In the genomic region with DNA sequence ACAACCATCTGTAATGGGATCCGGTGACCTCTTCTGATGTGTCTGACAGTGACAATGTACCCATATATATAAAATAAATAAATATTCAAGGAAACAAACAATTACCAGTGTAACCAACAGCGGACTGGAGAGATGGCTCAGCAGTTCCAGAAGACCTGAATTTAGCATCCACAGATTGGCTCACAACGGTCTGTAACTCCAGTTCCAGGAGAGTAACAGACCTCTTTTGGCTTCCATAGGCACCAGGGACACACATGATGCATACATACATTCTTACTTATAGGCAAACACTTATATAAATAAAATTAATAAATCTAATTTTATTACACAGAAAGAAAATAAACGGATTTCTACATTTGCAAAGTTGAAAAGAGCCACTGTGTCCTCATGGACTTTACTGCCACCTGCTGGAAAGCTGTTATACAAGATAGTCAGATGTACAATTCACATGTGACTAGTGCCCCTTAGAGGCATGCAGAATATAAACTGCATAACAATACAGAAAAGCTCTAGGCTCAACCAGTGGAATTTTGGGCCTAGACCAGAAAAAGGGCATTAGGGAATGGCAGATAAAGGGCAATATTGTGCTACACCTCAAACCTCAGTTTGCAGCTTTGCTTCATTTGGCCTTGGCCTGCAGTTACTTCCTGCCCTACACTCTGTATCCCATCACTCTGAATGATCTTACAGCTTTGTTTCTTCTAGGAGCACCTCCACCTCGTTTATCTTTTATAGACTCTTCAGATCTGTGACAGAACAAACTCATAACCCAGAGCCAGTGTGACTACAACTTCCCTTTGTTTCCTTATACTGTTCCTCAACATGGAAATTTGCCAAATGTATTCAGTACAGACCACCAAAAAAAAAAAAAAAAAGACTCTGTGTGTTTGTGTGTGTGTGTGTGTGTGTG, we compare ENCODE assay signal across 8 mouse cellular contexts. TPM values are rescaled to one million over a fixed set of nuclear protein-coding genes. Genes with fewer than 3 reads are reported as not detected.
A peak's percentile ranks its signal among the peaks of the same experiment; 100 is the strongest.
DNase-seq lines count a peak whose midpoint lies in the region; ATAC-seq and TF ChIP-seq lines count a peak whose summit lies in the region.

No protein-coding gene starts in this region.

- H3K27ac ChIP-seq in midbrain, embryonic 11.5 days (ENCODE audit: low read depth, low read length), result no peak overlapping the region
- H3K27ac ChIP-seq in midbrain, embryonic 10.5 days (replicated peaks), result no peak overlapping the region
- H3K27ac ChIP-seq in hindbrain, embryonic 13.5 days, result peak overlapping the region; percentile 44; the same call in 1 of the 2 replicates
- no peak overlapping the region for H3K27ac ChIP-seq in lung, postnatal 0 days (ENCODE audit: low read length)

- H3K4me2 ChIP-seq in midbrain, embryonic 11.5 days, result no peak overlapping the region
- no peak overlapping the region for H3K4me2 ChIP-seq in hindbrain, embryonic 13.5 days
- H3K4me2 ChIP-seq in lung, postnatal 0 days (replicated peaks; ENCODE audit: low read depth, low read length), result no peak overlapping the region

- 85% methylated on average over 5 of the region's 5 CpGs for WGBS in midbrain, embryonic 11.5 days
- whole genome bisulfite sequencing in midbrain, embryonic 10.5 days, result 87% methylated on average over 5 of the region's 5 CpGs
- WGBS in hindbrain, embryonic 13.5 days, result 77% methylated on average over 5 of the region's 5 CpGs
- WGBS in lung, postnatal 0 days, result 56% methylated on average over 5 of the region's 5 CpGs

- TF ChIP-seq EP300 in lung, postnatal 0 days (IDR thresholded peaks at IDR 0.05), result no peak

- no peak overlapping the region for H3K4me3 ChIP-seq in midbrain, embryonic 11.5 days (ENCODE audit: low read depth, low read length)
- no peak overlapping the region for H3K4me3 ChIP-seq in midbrain, embryonic 10.5 days
- H3K4me3 ChIP-seq in hindbrain, embryonic 13.5 days, result no peak overlapping the region
- no peak overlapping the region for H3K4me3 ChIP-seq in lung, postnatal 0 days (ENCODE audit: low read depth, low read length)

- H3K4me1 ChIP-seq in midbrain, embryonic 11.5 days (ENCODE audit: control insufficient read depth, insufficient read depth, low read length), result 0 out of 2 replicates have a peak, but pooled peaks cover 2% of the 10 kb centered on the region
- H3K4me1 ChIP-seq in midbrain, embryonic 10.5 days, result no peaks in the 10 kb centered on the region
- H3K4me1 ChIP-seq in hindbrain, embryonic 13.5 days (replicated peaks), result peaks cover 7% of the 10 kb centered on the region; the same call in 1 of the 2 replicates
- H3K4me1 ChIP-seq in lung, postnatal 0 days (ENCODE audit: insufficient read depth, low read depth, low read length), result no peaks in the 10 kb centered on the region; the same call in 1 of the 2 replicates

- no peaks in the 10 kb centered on the region for H3K9me3 ChIP-seq in midbrain, embryonic 11.5 days (ENCODE audit: control insufficient read depth, low read length)
- no peaks in the 10 kb centered on the region for H3K9me3 ChIP-seq in midbrain, embryonic 10.5 days (replicated peaks)
- no peaks in the 10 kb centered on the region for H3K9me3 ChIP-seq in hindbrain, embryonic 13.5 days
- no peaks in the 10 kb centered on the region for H3K9me3 ChIP-seq in lung, postnatal 0 days (ENCODE audit: low read length)

- peak; percentile 45 for DNase-seq in adrenal gland, adult 2 months
- DNase-seq in adrenal gland, adult 18-20 months (ENCODE audit: low spot score in 2 of 2), result no peak
- peak; percentile 91 for DNase-seq in midbrain, embryonic 11.5 days (ENCODE audit: low spot score, missing footprints)
- DNase-seq in midbrain, embryonic 10.5 days (ENCODE audit: low spot score), result no peak
- DNase-seq in cerebellum, postnatal 14 days, result peak; percentile 76 to 81
- DNase-seq in lung, postnatal 0 days (ENCODE audit: low spot score), result peak; percentile 91
- peak; percentile 41 for DNase-seq in thymus, postnatal 25 days

- H3K9ac ChIP-seq in midbrain, embryonic 11.5 days (ENCODE audit: low read length), result no peak overlapping the region
- H3K9ac ChIP-seq in hindbrain, embryonic 13.5 days, result no peak overlapping the region
- H3K9ac ChIP-seq in lung, postnatal 0 days (replicated peaks; ENCODE audit: low read depth), result no peak overlapping the region

- peak; percentile 89 for TF ChIP-seq CTCF in lung, postnatal 0 days (IDR thresholded peaks at IDR 0.05)

- ATAC-seq in midbrain, embryonic 11.5 days (ENCODE audit: low FRiP score), result peak; percentile 55; the same call in 1 of the 2 replicates
- ATAC-seq in hindbrain, embryonic 13.5 days (ENCODE audit: low FRiP score), result peak; percentile 68; the same call in 1 of the 2 replicates
- ATAC-seq in lung, postnatal 0 days, result peak; percentile 68

- peaks cover 18% of the 10 kb centered on the region for H3K36me3 ChIP-seq in midbrain, embryonic 11.5 days (ENCODE audit: control insufficient read depth, insufficient read depth, low read length)
- H3K36me3 ChIP-seq in midbrain, embryonic 10.5 days, result peaks cover 54% of the 10 kb centered on the region
- H3K36me3 ChIP-seq in hindbrain, embryonic 13.5 days, result peaks cover 36% of the 10 kb centered on the region
- H3K36me3 ChIP-seq in lung, postnatal 0 days (ENCODE audit: insufficient read depth, low read length), result peaks cover 5% of the 10 kb centered on the region; the same call in 1 of the 2 replicates

- H3K27me3 ChIP-seq in midbrain, embryonic 11.5 days (ENCODE audit: control insufficient read depth, insufficient read depth, low read length), result no peaks in the 10 kb centered on the region
- no peaks in the 10 kb centered on the region for H3K27me3 ChIP-seq in midbrain, embryonic 10.5 days (ENCODE audit: low read depth, poor library complexity, severe bottlenecking)
- H3K27me3 ChIP-seq in hindbrain, embryonic 13.5 days, result no peaks in the 10 kb centered on the region
- H3K27me3 ChIP-seq in lung, postnatal 0 days (replicated peaks; ENCODE audit: insufficient read depth, low read length), result no peaks in the 10 kb centered on the region

RNA-seq across cellular contexts. Expression of a gene that starts 18.9 kb away (rescaled TPM):
- 10 to 100 TPM; 18.4 to 26.0 TPM for total RNA-seq in adrenal gland, adult 2 months (2021)
- 46.5 and 52.4 TPM in 2 replicates for polyA plus RNA-seq in adrenal gland, adult 2 months (2012; rRNA removed)
- total RNA-seq in adrenal gland, adult 18-20 months (2021), result 10 to 100 TPM; 17.1 to 20.0 TPM
- 12.3 and 13.2 TPM in 2 replicates for polyA plus RNA-seq in midbrain, embryonic 11.5 days (2014; fragmentation: Nextera tagmentation; extraction: Ambion mirVana)
- polyA plus RNA-seq in midbrain, embryonic 10.5 days (2016; fragmentation: Nextera tagmentation; extraction: Ambion mirVana), result 5.7 and 7.6 TPM in 2 replicates
- 17.7 and 18.0 TPM in 2 replicates for polyA plus RNA-seq in hindbrain, embryonic 13.5 days (2015; fragmentation: Nextera tagmentation; extraction: Ambion mirVana)
- polyA plus RNA-seq in lung, postnatal 0 days (2015; fragmentation: Nextera tagmentation; extraction: Ambion mirVana), result 4.4 and 5.0 TPM in 2 replicates

RNA-seq across cellular contexts. Expression of a gene that starts 46.8 kb away (rescaled TPM):
- 100 to 1,000 TPM; 133 to 151 TPM for total RNA-seq in adrenal gland, adult 2 months (2021)
- polyA plus RNA-seq in adrenal gland, adult 2 months (2012; rRNA removed), result 115 and 137 TPM in 2 replicates
- 100 to 1,000 TPM; 137 to 151 TPM for total RNA-seq in adrenal gland, adult 18-20 months (2021)
- polyA plus RNA-seq in midbrain, embryonic 11.5 days (2014; fragmentation: Nextera tagmentation; extraction: Ambion mirVana), result 371 and 383 TPM in 2 replicates
- polyA plus RNA-seq in midbrain, embryonic 10.5 days (2016; fragmentation: Nextera tagmentation; extraction: Ambion mirVana), result 306 and 368 TPM in 2 replicates
- polyA plus RNA-seq in hindbrain, embryonic 13.5 days (2015; fragmentation: Nextera tagmentation; extraction: Ambion mirVana), result 513 and 532 TPM in 2 replicates
- polyA plus RNA-seq in lung, postnatal 0 days (2015; fragmentation: Nextera tagmentation; extraction: Ambion mirVana), result 122 and 132 TPM in 2 replicates

RNA-seq across cellular contexts. Expression of a gene that starts 53.5 kb away (rescaled TPM):
- total RNA-seq in adrenal gland, adult 2 months (2021), result 10 to 100 TPM; 17.5 to 25.5 TPM
- polyA plus RNA-seq in adrenal gland, adult 2 months (2012; rRNA removed), result 18.3 and 18.8 TPM in 2 replicates
- 10 to 100 TPM; 19.9 to 22.7 TPM for total RNA-seq in adrenal gland, adult 18-20 months (2021)
- 23.2 and 25.3 TPM in 2 replicates for polyA plus RNA-seq in midbrain, embryonic 11.5 days (2014; fragmentation: Nextera tagmentation; extraction: Ambion mirVana)
- 43.1 and 51.7 TPM in 2 replicates for polyA plus RNA-seq in midbrain, embryonic 10.5 days (2016; fragmentation: Nextera tagmentation; extraction: Ambion mirVana)
- polyA plus RNA-seq in hindbrain, embryonic 13.5 days (2015; fragmentation: Nextera tagmentation; extraction: Ambion mirVana), result 34.0 and 42.7 TPM in 2 replicates
- 16.1 and 17.2 TPM in 2 replicates for polyA plus RNA-seq in lung, postnatal 0 days (2015; fragmentation: Nextera tagmentation; extraction: Ambion mirVana)

RNA-seq across cellular contexts. Expression of a gene that starts 57.5 kb away (rescaled TPM):
- total RNA-seq in adrenal gland, adult 2 months (2021), result 100 to 1,000 TPM in 1 of 2 experiments, 10 to 100 TPM in 1; 94.1 to 107 TPM
- 10.9 and 14.4 TPM in 2 replicates for polyA plus RNA-seq in adrenal gland, adult 2 months (2012; rRNA removed)
- total RNA-seq in adrenal gland, adult 18-20 months (2021), result 100 to 1,000 TPM in 1 of 2 experiments, 10 to 100 TPM in 1; 84.3 to 121 TPM
- polyA plus RNA-seq in midbrain, embryonic 11.5 days (2014; fragmentation: Nextera tagmentation; extraction: Ambion mirVana), result 6.3 and 8.5 TPM in 2 replicates
- polyA plus RNA-seq in midbrain, embryonic 10.5 days (2016; fragmentation: Nextera tagmentation; extraction: Ambion mirVana), result 5.3 and 5.8 TPM in 2 replicates
- 6.9 and 7.9 TPM in 2 replicates for polyA plus RNA-seq in hindbrain, embryonic 13.5 days (2015; fragmentation: Nextera tagmentation; extraction: Ambion mirVana)
- 20.0 and 21.6 TPM in 2 replicates for polyA plus RNA-seq in lung, postnatal 0 days (2015; fragmentation: Nextera tagmentation; extraction: Ambion mirVana)

Comparison
In these comparisons a context has a peak if more than half of its experiments do, and no peak if none do; other contexts are left out.
1. DNase-seq: peak in adrenal gland, adult 2 months (single experiment), midbrain, embryonic 11.5 days (single experiment), cerebellum, postnatal 14 days (2 of 2), lung, postnatal 0 days (single experiment) and thymus, postnatal 25 days (single experiment); none in adrenal gland, adult 18-20 months (0 of 2) and midbrain, embryonic 10.5 days (single experiment).
2. Peak in every context shown above with its lines, with median percentiles within 50 percentile points of each other: ATAC-seq.